8 mouse cellular contexts compared by ENCODE assay signal in genomic region chr15:79110031-79110430, GRCm38 (mm10). TPM values are rescaled to one million over a fixed set of nuclear protein-coding genes. Genes with fewer than 3 reads are reported as not detected.
A peak's percentile ranks its signal among the peaks of the same experiment; 100 is the strongest.
DNase-seq lines count a peak whose midpoint lies in the region; ATAC-seq and TF ChIP-seq lines count a peak whose summit lies in the region.

No protein-coding gene starts in this region.

- WGBS in heart, embryonic 11.5 days (ENCODE audit: insufficient replicate concordance), result 12% methylated on average over 9 of the region's 9 CpGs
- 21% methylated on average over 9 of the region's 9 CpGs for WGBS in hindbrain, embryonic 11.5 days
- WGBS in midbrain, embryonic 10.5 days, result 22% methylated on average over 9 of the region's 9 CpGs

- H3K9me3 ChIP-seq in heart, embryonic 11.5 days (replicated peaks; ENCODE audit: control insufficient read depth, low read length), result no peaks in the 10 kb centered on the region
- no peaks in the 10 kb centered on the region for H3K9me3 ChIP-seq in G1E (replicated peaks)
- no peaks in the 10 kb centered on the region for H3K9me3 ChIP-seq in hindbrain, embryonic 11.5 days (ENCODE audit: control insufficient read depth, low read length)
- no peaks in the 10 kb centered on the region for H3K9me3 ChIP-seq in midbrain, embryonic 10.5 days (replicated peaks)

- no peaks in the 10 kb centered on the region for H3K27me3 ChIP-seq in heart, embryonic 11.5 days (ENCODE audit: control insufficient read depth, insufficient read depth, low read length)
- peaks cover 38% of the 10 kb centered on the region for H3K27me3 ChIP-seq in G1E (ENCODE audit: insufficient read depth, low read length)
- H3K27me3 ChIP-seq in hindbrain, embryonic 11.5 days (ENCODE audit: control insufficient read depth, insufficient read depth, low read length), result peaks cover 3% of the 10 kb centered on the region; the same call in 1 of the 2 replicates
- H3K27me3 ChIP-seq in midbrain, embryonic 10.5 days (ENCODE audit: low read depth, poor library complexity, severe bottlenecking), result peaks cover 28% of the 10 kb centered on the region

- peak overlapping the region; percentile 63 for H3K4me3 ChIP-seq in heart, embryonic 11.5 days (ENCODE audit: low read depth, low read length)
- H3K4me3 ChIP-seq in G1E (ENCODE audit: low read depth, low read length), result peak overlapping the region; percentile 19; the same call in 1 of the 2 replicates
- H3K4me3 ChIP-seq in hindbrain, embryonic 11.5 days (ENCODE audit: low read depth, low read length), result peak overlapping the region; percentile 75
- H3K4me3 ChIP-seq in midbrain, embryonic 10.5 days, result peak overlapping the region; percentile 80

- H3K9ac ChIP-seq in heart, embryonic 11.5 days (ENCODE audit: low read depth, low read length), result peak overlapping the region; percentile 90
- H3K9ac ChIP-seq in hindbrain, embryonic 11.5 days (ENCODE audit: low read depth, low read length), result peak overlapping the region; percentile 88

- H3K4me2 ChIP-seq in heart, embryonic 11.5 days, result peak overlapping the region; percentile 91
- peak overlapping the region; percentile 93 for H3K4me2 ChIP-seq in hindbrain, embryonic 11.5 days (replicated peaks; ENCODE audit: low read depth, low read length)

- TF ChIP-seq CTCF in G1E (IDR thresholded peaks at IDR 0.05; ENCODE audit: low read depth, low read length), result no peak

- 0 out of 2 replicates have a peak overlapping the region, but pooled peaks have one; percentile 11 for H3K27ac ChIP-seq in heart, embryonic 11.5 days (ENCODE audit: low read depth, low read length)
- no peak overlapping the region for H3K27ac ChIP-seq in hindbrain, embryonic 11.5 days (ENCODE audit: low read depth, low read length)
- no peak overlapping the region; the same call in 1 of the 2 replicates for H3K27ac ChIP-seq in midbrain, embryonic 10.5 days (replicated peaks)

- DNase-seq in heart, postnatal 4 days, result no peak
- peak; percentile 33 for DNase-seq in G1E (ENCODE audit: low spot score)
- DNase-seq in hindbrain, embryonic 11.5 days (ENCODE audit: low spot score), result peak; percentile 19
- DNase-seq in midbrain, embryonic 10.5 days (ENCODE audit: low spot score), result no peak
- DNase-seq in thymus, postnatal 10 days (ENCODE audit: low spot score in 2 of 2), result no peak
- no peak for DNase-seq in layer of hippocampus, adult 9-10 months (ENCODE audit: low spot score)

- ATAC-seq in heart, embryonic 11.5 days (replicated peaks; ENCODE audit: insufficient number of reproducible peaks, low FRiP score, low TSS enrichment), result no peak
- no peak for ATAC-seq in G1E (ENCODE audit: extremely low read depth, insufficient number of reproducible peaks, low FRiP score, poor library complexity, severe bottlenecking)
- ATAC-seq in hindbrain, embryonic 11.5 days (ENCODE audit: low FRiP score), result no peak
- ATAC-seq in frontal cortex, adult (ENCODE audit: low TSS enrichment), result no peak

- peaks cover 29% of the 10 kb centered on the region for H3K4me1 ChIP-seq in heart, embryonic 11.5 days (ENCODE audit: control insufficient read depth, insufficient read depth, low read length)
- peaks cover 35% of the 10 kb centered on the region for H3K4me1 ChIP-seq in G1E (ENCODE audit: insufficient read depth, low read depth, low read length)
- peaks cover 5% of the 10 kb centered on the region; the same call in 1 of the 2 replicates for H3K4me1 ChIP-seq in hindbrain, embryonic 11.5 days (replicated peaks; ENCODE audit: control insufficient read depth, insufficient read depth, low read length)
- peaks cover 31% of the 10 kb centered on the region for H3K4me1 ChIP-seq in midbrain, embryonic 10.5 days

- H3K36me3 ChIP-seq in heart, embryonic 11.5 days (ENCODE audit: control insufficient read depth, insufficient read depth, low read length), result peaks cover 5% of the 10 kb centered on the region
- peaks cover 27% of the 10 kb centered on the region for H3K36me3 ChIP-seq in G1E (replicated peaks)
- no peaks in the 10 kb centered on the region for H3K36me3 ChIP-seq in hindbrain, embryonic 11.5 days (ENCODE audit: control insufficient read depth, insufficient read depth, low read length)
- peaks cover 11% of the 10 kb centered on the region for H3K36me3 ChIP-seq in midbrain, embryonic 10.5 days

RNA-seq across cellular contexts. Expression of gene Micall1, which starts 1.3 kb away (rescaled TPM):
- 11.9 and 13.6 TPM in 2 replicates for polyA plus RNA-seq in heart, embryonic 11.5 days (2014; fragmentation: Nextera tagmentation; extraction: Ambion mirVana)
- total RNA-seq in heart, postnatal 4 days (2021), result 100 to 1,000 TPM in 1 of 2 experiments, 10 to 100 TPM in 1; 92.8 to 101 TPM
- total RNA-seq in G1E (2014; fragmentation: Nextera tagmentation) (10.4 and 11.5 TPM in 2 replicates), G1E (2017) (3.7 and 4.5 TPM in 2 replicates)
- 19.9 and 20.5 TPM in 2 replicates for polyA plus RNA-seq in G1E (2012)
- 5.3 and 7.2 TPM in 2 replicates for polyA plus RNA-seq in hindbrain, embryonic 11.5 days (2014; fragmentation: Nextera tagmentation; extraction: Ambion mirVana)
- 5.2 and 7.1 TPM in 2 replicates for polyA plus RNA-seq in midbrain, embryonic 10.5 days (2016; fragmentation: Nextera tagmentation; extraction: Ambion mirVana)

RNA-seq across cellular contexts. Expression of gene Polr2f, which starts 30.8 kb away (rescaled TPM):
- 284 and 297 TPM in 2 replicates for polyA plus RNA-seq in heart, embryonic 11.5 days (2014; fragmentation: Nextera tagmentation; extraction: Ambion mirVana)
- total RNA-seq in heart, postnatal 4 days (2021), result 100 to 1,000 TPM; 126 to 139 TPM
- 143 and 147 TPM in 2 replicates for total RNA-seq in G1E (2014; fragmentation: Nextera tagmentation)
- total RNA-seq in G1E (2017), result 97.0 and 109 TPM in 2 replicates
- polyA plus RNA-seq in G1E (2012), result 210 and 266 TPM in 2 replicates
- polyA plus RNA-seq in hindbrain, embryonic 11.5 days (2014; fragmentation: Nextera tagmentation; extraction: Ambion mirVana), result 336 and 363 TPM in 2 replicates
- 344 and 395 TPM in 2 replicates for polyA plus RNA-seq in midbrain, embryonic 10.5 days (2016; fragmentation: Nextera tagmentation; extraction: Ambion mirVana)

RNA-seq across cellular contexts. Expression of gene 1700088E04Rik, which starts 31.0 kb away (rescaled TPM):
- polyA plus RNA-seq in heart, embryonic 11.5 days (2014; fragmentation: Nextera tagmentation; extraction: Ambion mirVana), result 7.1 and 8.2 TPM in 2 replicates
- total RNA-seq in heart, postnatal 4 days (2021), result 1 to 10 TPM; 1.2 to 2.1 TPM
- total RNA-seq in G1E (2014; fragmentation: Nextera tagmentation) (1.4 and 2.8 TPM in 2 replicates), G1E (2017) (1.6 and 2.2 TPM in 2 replicates)
- polyA plus RNA-seq in G1E (2012), result 0.46 and 0.50 TPM in 2 replicates
- polyA plus RNA-seq in hindbrain, embryonic 11.5 days (2014; fragmentation: Nextera tagmentation; extraction: Ambion mirVana), result 13.5 and 15.0 TPM in 2 replicates
- polyA plus RNA-seq in midbrain, embryonic 10.5 days (2016; fragmentation: Nextera tagmentation; extraction: Ambion mirVana), result 7.8 and 10.0 TPM in 2 replicates

RNA-seq across cellular contexts. Expression of gene Eif3l, which starts 35.1 kb away (rescaled TPM):
- polyA plus RNA-seq in heart, embryonic 11.5 days (2014; fragmentation: Nextera tagmentation; extraction: Ambion mirVana), result 166 and 189 TPM in 2 replicates
- total RNA-seq in heart, postnatal 4 days (2021), result 100 to 1,000 TPM; 103 to 109 TPM
- total RNA-seq in G1E (2014; fragmentation: Nextera tagmentation) (134 and 145 TPM in 2 replicates), G1E (2017) (261 and 285 TPM in 2 replicates)
- 20.8 and 30.9 TPM in 2 replicates for polyA plus RNA-seq in G1E (2012)
- polyA plus RNA-seq in hindbrain, embryonic 11.5 days (2014; fragmentation: Nextera tagmentation; extraction: Ambion mirVana), result 226 and 241 TPM in 2 replicates
- polyA plus RNA-seq in midbrain, embryonic 10.5 days (2016; fragmentation: Nextera tagmentation; extraction: Ambion mirVana), result 260 and 273 TPM in 2 replicates

RNA-seq across cellular contexts. Expression of gene Ankrd54, which starts 47.3 kb away (rescaled TPM):
- polyA plus RNA-seq in heart, embryonic 11.5 days (2014; fragmentation: Nextera tagmentation; extraction: Ambion mirVana), result 28.2 and 28.7 TPM in 2 replicates
- total RNA-seq in heart, postnatal 4 days (2021), result 10 to 100 TPM; 11.8 to 12.7 TPM
- total RNA-seq in G1E (2014; fragmentation: Nextera tagmentation) (15.7 and 23.7 TPM in 2 replicates), G1E (2017) (15.8 and 19.0 TPM in 2 replicates)
- 37.8 and 51.9 TPM in 2 replicates for polyA plus RNA-seq in G1E (2012)
- polyA plus RNA-seq in hindbrain, embryonic 11.5 days (2014; fragmentation: Nextera tagmentation; extraction: Ambion mirVana), result 56.3 and 59.7 TPM in 2 replicates
- polyA plus RNA-seq in midbrain, embryonic 10.5 days (2016; fragmentation: Nextera tagmentation; extraction: Ambion mirVana), result 65.1 and 66.6 TPM in 2 replicates

Comparison
In these comparisons a context has a peak if more than half of its experiments do, and no peak if none do; other contexts are left out.
1. H3K4me3 ChIP-seq: peak in every context shown above with its lines; median percentile 80 in midbrain, embryonic 10.5 days; 75 in hindbrain, embryonic 11.5 days; 63 in heart, embryonic 11.5 days; 19 in G1E.
2. DNase-seq: peak in G1E (single experiment) and hindbrain, embryonic 11.5 days (single experiment); none in heart, postnatal 4 days (single experiment), midbrain, embryonic 10.5 days (single experiment), thymus, postnatal 10 days (0 of 2) and layer of hippocampus, adult 9-10 months (single experiment).